Mouse (Mus musculus): ENCODE data around the gene Slc17a9. TPM values are rescaled to one million over a fixed set of nuclear protein-coding genes. Genes with fewer than 3 reads are reported as not detected.

Slc17a9 gene
- polyA plus RNA-seq, 1 experiment from 2014 or later, result 1.1 TPM

DNA sequence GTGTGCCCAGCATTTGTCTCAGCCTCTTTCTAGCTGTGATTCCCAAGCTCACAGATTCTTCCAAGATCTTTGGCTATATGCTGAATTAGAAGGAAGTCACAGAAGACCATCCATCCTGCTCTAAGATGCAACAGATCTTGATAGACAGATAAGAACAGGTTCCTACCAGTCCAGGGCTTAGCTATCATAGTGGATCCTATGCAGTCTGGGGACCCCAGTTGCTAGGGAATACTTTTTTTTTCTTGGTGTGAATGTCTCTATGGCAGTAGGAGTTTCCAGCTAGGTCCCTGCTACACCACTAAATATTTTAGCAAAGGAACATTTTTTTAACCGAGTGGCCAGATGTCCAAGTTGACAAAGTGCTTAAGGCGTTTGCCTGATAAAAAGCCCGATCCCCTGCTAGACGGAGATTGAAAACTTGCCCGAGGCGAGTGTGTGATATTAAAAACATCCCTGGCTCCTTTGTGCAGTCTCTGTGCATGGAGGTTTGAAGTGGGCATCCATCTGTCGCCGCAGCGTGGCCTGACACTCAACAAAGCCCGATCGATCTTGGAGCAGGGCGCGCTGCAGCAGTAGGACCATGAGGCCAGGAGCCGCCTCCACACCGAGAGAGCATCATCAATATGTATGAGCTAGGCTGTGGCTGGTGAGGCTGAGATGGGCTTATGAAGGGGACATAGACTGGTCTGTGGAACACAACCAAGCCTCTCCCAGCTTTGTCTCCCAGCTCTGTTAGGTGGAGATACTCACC lies 33.6 kb downstream of the Slc17a9 start:
- no peak overlapping the region for H3K9ac ChIP-seq
- no peaks in the 10 kb centered on the region for H3K9me3 ChIP-seq
- H3K36me3 ChIP-seq, result no peaks in the 10 kb centered on the region
- no peak for ATAC-seq (ENCODE audit: extremely low read depth, insufficient number of reproducible peaks, low FRiP score, low TSS enrichment)
- no peaks in the 10 kb centered on the region for H3K4me1 ChIP-seq
- 52% methylated on average over 15 of the region's 15 CpGs for WGBS
- H3K4me2 ChIP-seq, result no peak overlapping the region
- H3K27me3 ChIP-seq (replicated peaks), result peaks cover 72% of the 10 kb centered on the region
- H3K4me3 ChIP-seq, result no peak overlapping the region
- H3K27ac ChIP-seq (replicated peaks), result no peak overlapping the region

DNA sequence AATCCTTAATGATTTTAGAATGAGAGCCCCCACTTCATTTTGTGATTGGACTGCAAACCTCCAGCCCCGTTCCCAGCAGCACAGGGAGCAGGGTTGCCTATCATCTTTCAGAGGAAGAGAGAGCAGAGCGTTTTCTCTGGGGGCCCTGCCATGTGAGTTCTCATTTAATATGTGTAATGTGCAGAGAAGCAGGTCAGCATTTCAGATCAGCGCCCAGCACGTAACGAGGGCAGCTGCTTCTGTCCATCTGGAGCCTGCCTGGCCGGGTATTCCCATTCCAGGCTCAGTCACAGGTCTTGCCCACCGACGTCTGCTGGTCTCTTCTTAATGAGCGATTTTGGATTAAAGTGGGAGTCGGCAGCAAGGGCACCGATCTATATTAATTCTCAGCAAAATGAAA lies 39.9 kb downstream of the Slc17a9 start:
- Histone ChIP-seq H3K4me3 (no peak overlapping the region), H3K27me3 (replicated peaks) (peaks cover 77% of the 10 kb centered on the region), H3K9me3 (no peaks in the 10 kb centered on the region), H3K27ac (replicated peaks) (no peak overlapping the region), H3K9ac (no peak overlapping the region), H3K36me3 (no peaks in the 10 kb centered on the region), H3K4me1 (no peaks in the 10 kb centered on the region), H3K4me2 (no peak overlapping the region)
- ATAC-seq (ENCODE audit: extremely low read depth, insufficient number of reproducible peaks, low FRiP score, low TSS enrichment), result no peak
- WGBS, result 67% methylated on average over 11 of the region's 11 CpGs

DNA sequence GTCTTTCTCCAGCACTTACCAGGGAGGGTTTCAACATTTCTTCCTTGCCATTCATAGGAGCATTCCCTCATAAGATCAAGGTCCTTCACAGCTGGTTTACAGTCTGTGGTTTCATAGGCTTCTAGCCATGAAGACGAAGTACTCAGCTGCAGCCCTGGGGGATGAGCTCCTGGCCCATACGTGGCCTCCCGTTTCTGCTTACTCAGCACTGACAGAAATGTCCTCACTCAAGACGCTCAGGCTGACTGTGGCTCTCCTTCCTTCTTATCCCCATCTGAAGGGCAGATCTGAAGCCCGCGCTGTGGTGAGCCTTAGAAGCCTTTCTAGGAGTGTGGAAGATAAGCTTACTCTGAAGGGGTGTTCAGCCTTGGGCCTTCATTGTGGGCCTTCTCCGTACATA lies 40.6 kb downstream of the Slc17a9 start:
- Histone ChIP-seq H3K4me3 (no peak overlapping the region), H3K9ac (no peak overlapping the region), H3K27ac (replicated peaks) (no peak overlapping the region), H3K27me3 (replicated peaks) (peaks cover 81% of the 10 kb centered on the region), H3K9me3 (no peaks in the 10 kb centered on the region), H3K36me3 (no peaks in the 10 kb centered on the region), H3K4me1 (no peaks in the 10 kb centered on the region), H3K4me2 (no peak overlapping the region)
- WGBS, result 61% methylated on average over 7 of the region's 7 CpGs
- ATAC-seq (ENCODE audit: extremely low read depth, insufficient number of reproducible peaks, low FRiP score, low TSS enrichment), result no peak

DNA sequence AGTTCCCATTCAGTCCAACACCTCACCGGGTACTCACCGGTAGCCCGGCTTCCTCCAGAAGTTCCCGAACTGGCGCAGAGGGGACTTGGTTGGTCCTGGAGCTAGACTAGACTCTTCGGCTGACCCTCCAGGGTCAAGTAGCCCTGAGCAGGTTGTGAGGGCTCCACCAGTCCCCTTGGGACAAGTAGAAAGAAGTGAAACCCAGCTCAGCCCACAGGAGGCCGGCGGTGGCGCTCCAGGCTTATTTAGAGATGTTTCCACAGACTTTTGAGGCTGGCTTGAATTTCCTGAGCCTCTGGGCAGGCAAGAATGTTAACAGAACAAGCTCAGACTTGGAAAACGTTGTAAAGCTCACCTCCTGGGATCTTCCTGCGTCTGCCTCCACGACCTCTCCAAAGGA lies 50.2 kb downstream of the Slc17a9 start:
- 5% methylated on average over 12 of the region's 12 CpGs for WGBS
- Histone ChIP-seq H3K4me2 (no peak overlapping the region), H3K4me1 (peaks cover 6% of the 10 kb centered on the region; the same call in 1 of the 2 replicates), H3K9me3 (no peaks in the 10 kb centered on the region), H3K9ac (no peak overlapping the region), H3K36me3 (no peaks in the 10 kb centered on the region), H3K4me3 (no peak overlapping the region), H3K27ac (replicated peaks) (no peak overlapping the region), H3K27me3 (replicated peaks) (peaks cover 100% of the 10 kb centered on the region)
- no peak for ATAC-seq (ENCODE audit: extremely low read depth, insufficient number of reproducible peaks, low FRiP score, low TSS enrichment)

DNA sequence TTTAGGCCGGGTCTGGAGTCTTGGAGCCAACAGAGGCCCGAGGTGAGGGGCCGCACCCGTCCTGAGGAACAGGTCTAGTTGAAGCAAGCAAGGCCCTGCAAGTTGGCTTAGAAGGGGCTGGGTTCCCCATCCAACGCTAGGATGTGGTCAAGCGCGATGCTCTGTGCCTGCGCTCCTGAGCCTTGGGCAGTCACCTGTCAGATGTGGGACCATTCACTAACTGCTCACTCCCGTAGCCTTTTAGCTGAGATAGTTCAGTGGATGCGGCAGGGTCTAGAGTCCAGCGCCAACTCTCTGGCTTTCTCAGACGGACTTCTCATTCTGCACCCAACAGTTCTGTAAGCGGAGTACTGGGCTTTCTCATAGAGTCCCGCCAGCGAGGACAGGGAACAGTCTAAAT lies 50.6 kb downstream of the Slc17a9 start:
- peaks cover 98% of the 10 kb centered on the region for H3K27me3 ChIP-seq (replicated peaks)
- ATAC-seq (ENCODE audit: extremely low read depth, insufficient number of reproducible peaks, low FRiP score, low TSS enrichment), result no peak
- no peak overlapping the region for H3K4me2 ChIP-seq
- no peak overlapping the region for H3K27ac ChIP-seq (replicated peaks)
- H3K4me3 ChIP-seq, result no peak overlapping the region
- 4% methylated on average over 15 of the region's 15 CpGs for WGBS
- H3K4me1 ChIP-seq, result peaks cover 6% of the 10 kb centered on the region; the same call in 1 of the 2 replicates
- H3K9ac ChIP-seq, result no peak overlapping the region
- no peaks in the 10 kb centered on the region for H3K36me3 ChIP-seq
- H3K9me3 ChIP-seq, result no peaks in the 10 kb centered on the region

DNA sequence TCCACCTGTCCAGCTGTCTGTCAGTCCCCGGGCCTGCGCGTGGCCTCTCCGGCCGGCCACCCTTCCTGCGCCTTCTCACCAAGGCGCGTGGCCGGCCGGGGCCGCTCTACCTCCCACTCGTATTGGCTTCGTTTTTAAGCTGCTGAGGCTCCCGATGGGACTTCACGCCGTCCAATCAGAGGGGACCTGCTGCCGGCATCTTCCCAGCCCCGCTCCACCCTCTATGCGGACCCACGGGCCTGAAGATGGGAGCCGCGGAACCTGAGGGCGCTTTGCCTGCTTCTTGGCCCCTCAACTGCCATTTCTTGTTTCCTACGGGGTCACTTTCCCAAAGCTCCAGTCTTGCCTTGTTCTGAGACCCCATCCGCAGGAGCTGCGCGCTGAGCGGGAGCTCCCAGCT lies 51.7 kb downstream of the Slc17a9 start, which contains the start of gene Bhlhe23:
Gene Bhlhe23 (minus strand): TSS at position 108 of the 400 bp plus-strand sequence.
- Histone ChIP-seq H3K4me1 (peaks cover 6% of the 10 kb centered on the region; the same call in 1 of the 2 replicates), H3K9me3 (no peaks in the 10 kb centered on the region), H3K4me2 (peak within 1 kb of the TSS; percentile 50), H3K27ac (replicated peaks) (no peak within 1 kb of the TSS), H3K9ac (no peak within 1 kb of the TSS), H3K36me3 (no peaks in the 10 kb centered on the region), H3K27me3 (replicated peaks) (peaks cover 98% of the 10 kb centered on the region), H3K4me3 (peak within 1 kb of the TSS; percentile 32)
- ATAC-seq (ENCODE audit: extremely low read depth, insufficient number of reproducible peaks, low FRiP score, low TSS enrichment), result no peak
- WGBS, result 3% methylated on average over 28 of the region's 28 CpGs

DNA sequence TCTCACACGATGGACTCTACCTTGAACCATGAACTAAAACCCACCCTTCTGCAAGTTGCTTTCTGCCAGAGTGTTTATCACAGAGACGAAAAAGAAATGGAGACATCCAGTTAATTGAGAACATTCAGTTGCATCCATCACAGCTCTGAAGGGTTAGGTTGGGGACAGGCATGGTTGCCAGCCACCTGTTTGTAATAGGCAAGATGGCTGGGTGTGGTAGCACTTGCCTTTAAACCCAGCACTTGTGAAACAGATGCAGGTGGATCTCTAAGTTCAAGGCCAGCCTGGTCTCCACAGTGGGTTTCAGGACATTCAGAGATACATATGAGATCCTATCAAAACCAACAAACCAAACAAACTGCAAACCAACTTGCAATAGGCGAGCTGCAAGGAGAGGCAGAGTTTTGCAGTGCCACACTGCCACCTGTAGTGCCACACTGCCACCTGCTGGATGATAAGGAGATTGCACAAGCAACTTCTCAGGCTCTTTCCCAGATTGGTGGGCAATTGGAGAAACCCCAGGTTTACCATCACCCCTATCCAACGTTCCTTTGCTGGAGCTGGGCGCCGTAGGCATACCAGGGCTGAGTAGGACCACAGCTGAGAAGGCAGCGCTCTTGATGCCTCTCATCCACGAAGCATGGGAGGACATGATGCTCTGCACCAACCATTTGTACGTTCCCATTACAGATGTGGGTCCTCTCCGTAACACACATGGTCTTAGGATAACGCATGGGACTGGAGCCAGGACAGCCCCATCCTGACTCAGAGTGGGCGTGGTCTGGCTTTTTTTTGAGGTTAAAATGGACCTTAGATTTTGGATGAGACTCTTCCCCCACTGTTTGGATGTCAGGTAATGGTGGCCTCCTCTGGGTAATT lies 54.4 kb downstream of the Slc17a9 start:
- Histone ChIP-seq H3K9ac (no peak overlapping the region), H3K36me3 (no peaks in the 10 kb centered on the region), H3K4me3 (no peak overlapping the region), H3K9me3 (no peaks in the 10 kb centered on the region), H3K4me1 (peaks cover 6% of the 10 kb centered on the region; the same call in 1 of the 2 replicates), H3K4me2 (no peak overlapping the region), H3K27ac (replicated peaks) (no peak overlapping the region), H3K27me3 (replicated peaks) (peaks cover 82% of the 10 kb centered on the region)
- no peak for ATAC-seq (ENCODE audit: extremely low read depth, insufficient number of reproducible peaks, low FRiP score, low TSS enrichment)
- 23% methylated on average over 12 of the region's 12 CpGs for WGBS

DNA sequence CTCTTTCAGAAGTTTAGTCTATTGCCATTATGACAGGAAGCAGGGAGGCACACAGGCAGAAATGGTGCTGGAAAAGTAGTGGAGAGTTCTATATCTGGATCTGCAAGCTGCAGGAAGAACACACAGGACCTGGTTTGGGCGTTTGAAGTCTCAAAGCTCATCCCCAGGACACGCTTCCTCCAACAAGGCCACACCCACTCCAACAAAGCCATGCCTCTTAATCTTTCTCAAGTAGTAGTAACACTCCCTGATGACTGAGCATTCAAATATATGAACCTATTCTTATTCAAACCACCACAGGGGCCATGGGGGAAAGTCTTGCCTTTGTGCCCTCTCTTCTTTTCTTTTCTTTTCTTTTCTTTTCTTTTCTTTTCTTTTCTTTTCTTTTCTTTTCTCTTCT lies 55.2 kb downstream of the Slc17a9 start:
- no peaks in the 10 kb centered on the region for H3K36me3 ChIP-seq
- 14% methylated on average over 2 of the region's 2 CpGs for WGBS
- ATAC-seq (ENCODE audit: extremely low read depth, insufficient number of reproducible peaks, low FRiP score, low TSS enrichment), result no peak

DNA sequence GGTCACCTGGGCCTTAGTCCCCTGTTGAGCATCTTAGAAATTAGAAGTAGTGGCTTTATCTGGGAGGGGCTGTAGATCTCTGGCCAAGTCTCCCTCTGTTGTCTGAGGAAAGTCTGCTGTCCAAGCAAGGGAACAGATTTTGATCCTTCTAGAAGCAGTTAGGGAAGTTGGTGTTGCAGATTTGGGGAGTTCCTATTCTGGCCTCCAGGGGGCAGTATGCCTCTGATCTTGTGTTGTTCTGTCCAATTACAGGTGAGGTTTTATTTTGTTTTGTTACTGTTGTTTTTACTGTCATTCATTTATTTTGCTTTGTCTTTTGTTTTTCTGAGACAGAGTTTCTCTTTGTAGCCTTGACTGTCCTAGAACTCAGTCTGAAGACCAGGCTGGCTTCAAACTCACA lies 61.7 kb downstream of the Slc17a9 start:
- peaks cover 17% of the 10 kb centered on the region for H3K4me1 ChIP-seq
- no peak overlapping the region for H3K4me3 ChIP-seq
- no peak overlapping the region for H3K9ac ChIP-seq
- H3K36me3 ChIP-seq, result no peaks in the 10 kb centered on the region
- no peaks in the 10 kb centered on the region for H3K9me3 ChIP-seq
- peaks cover 67% of the 10 kb centered on the region for H3K27me3 ChIP-seq (replicated peaks)
- H3K4me2 ChIP-seq, result no peak overlapping the region
- H3K27ac ChIP-seq (replicated peaks), result no peak overlapping the region
- no peak for ATAC-seq (ENCODE audit: extremely low read depth, insufficient number of reproducible peaks, low FRiP score, low TSS enrichment)

More for the DNA sequence above, 55.2 kb downstream of the Slc17a9 start:
- Histone ChIP-seq H3K27me3 (replicated peaks) (peaks cover 78% of the 10 kb centered on the region), H3K9ac (no peak overlapping the region), H3K9me3 (no peaks in the 10 kb centered on the region), H3K27ac (replicated peaks) (no peak overlapping the region), H3K4me3 (no peak overlapping the region), H3K4me2 (no peak overlapping the region), H3K4me1 (peaks cover 6% of the 10 kb centered on the region; the same call in 1 of the 2 replicates)

DNA sequence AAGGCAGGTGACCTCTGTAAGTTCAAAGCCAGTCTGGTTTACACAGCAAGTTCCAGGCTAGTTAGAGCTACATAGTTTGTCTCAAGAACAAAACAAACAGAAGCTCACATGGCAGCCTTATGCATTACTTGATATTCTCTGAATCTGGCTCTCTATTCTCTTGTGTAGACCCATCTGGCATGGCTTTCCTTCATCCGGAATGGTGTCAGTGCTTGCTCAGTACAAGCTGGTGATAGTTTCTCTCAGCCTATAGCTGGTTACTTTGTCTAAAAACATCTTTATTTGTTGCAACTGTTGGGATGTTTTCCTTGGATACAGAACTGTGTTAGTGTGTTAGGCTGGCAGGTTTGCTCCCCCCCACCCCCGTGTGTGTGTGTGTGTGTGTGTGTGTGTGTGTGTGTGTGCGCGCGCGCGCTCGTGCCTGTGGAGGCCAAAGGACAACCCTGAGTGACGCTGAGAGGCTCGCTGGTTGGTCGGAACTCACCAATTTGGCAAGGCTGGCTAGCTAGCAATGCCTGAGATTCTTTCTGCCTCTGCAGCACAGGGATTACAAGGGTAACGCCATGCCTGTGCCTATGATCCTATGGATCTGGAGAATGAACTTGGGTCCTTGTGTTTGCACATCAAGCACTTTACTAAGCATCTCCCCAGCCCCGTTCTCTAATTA lies 62.6 kb downstream of the Slc17a9 start:
- Histone ChIP-seq H3K36me3 (no peaks in the 10 kb centered on the region), H3K4me2 (no peak overlapping the region), H3K27me3 (replicated peaks) (peaks cover 72% of the 10 kb centered on the region), H3K9ac (no peak overlapping the region), H3K9me3 (no peaks in the 10 kb centered on the region), H3K4me3 (no peak overlapping the region), H3K4me1 (peaks cover 17% of the 10 kb centered on the region), H3K27ac (replicated peaks) (peak overlapping the region; percentile 36; the same call in 1 of the 2 replicates)
- 68% methylated on average over 13 of the region's 13 CpGs for WGBS
- no peak for ATAC-seq (ENCODE audit: extremely low read depth, insufficient number of reproducible peaks, low FRiP score, low TSS enrichment)

DNA sequence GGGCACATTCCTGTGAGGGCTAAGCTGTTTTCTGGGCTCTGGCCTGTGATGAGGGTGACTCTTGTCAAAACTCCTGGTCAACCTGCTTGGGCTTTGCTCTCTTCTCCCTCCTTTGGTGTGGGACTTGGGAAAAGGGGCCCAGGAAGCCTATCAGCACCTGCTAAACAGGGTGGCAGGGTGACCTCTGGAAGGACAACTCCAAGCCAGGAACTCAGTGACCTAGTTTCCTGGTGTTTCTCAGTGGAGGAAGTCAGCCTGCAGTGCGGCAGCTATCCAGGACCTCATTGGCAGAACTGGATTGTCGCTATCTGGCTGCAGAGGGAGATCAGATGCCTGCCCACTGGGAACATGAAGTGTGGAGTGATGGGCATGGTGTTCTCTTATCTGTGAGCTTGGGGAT lies 63.3 kb downstream of the Slc17a9 start:
- peak overlapping the region; percentile 36; the same call in 1 of the 2 replicates for H3K27ac ChIP-seq (replicated peaks)
- WGBS, result 2% methylated on average over 2 of the region's 2 CpGs
- H3K4me1 ChIP-seq, result peaks cover 17% of the 10 kb centered on the region
- ATAC-seq (ENCODE audit: extremely low read depth, insufficient number of reproducible peaks, low FRiP score, low TSS enrichment), result no peak
- no peak overlapping the region for H3K9ac ChIP-seq
- peaks cover 70% of the 10 kb centered on the region for H3K27me3 ChIP-seq (replicated peaks)
- 0 out of 2 replicates have a peak overlapping the region, but pooled peaks have one; percentile 37 for H3K4me2 ChIP-seq
- no peak overlapping the region for H3K4me3 ChIP-seq
- no peaks in the 10 kb centered on the region for H3K36me3 ChIP-seq
- no peaks in the 10 kb centered on the region for H3K9me3 ChIP-seq

All from heart, embryonic 13.5 days (tissue).